Mouse (Mus musculus) cerebellum, adult (tissue): ENCODE data around the gene Nanog.
A peak's percentile ranks its signal among the peaks of the same experiment; 100 is the strongest.
"Not testable (repeated sequence)": the region's sequence is repeated elsewhere in the genome, so short reads cannot be mapped to it uniquely, and the experiment has no call there.

Source experiments
- ATAC-seq: cut with Nextera tagmentation; 2 replicates; pipeline ENCODE4 v1.9.2; 2017; ENCODE audit warnings: mild to moderate bottlenecking, moderate library complexity, mixed read lengths; ENCODE audit not compliant: insufficient number of reproducible peaks, low FRiP score, low TSS enrichment

The Nanog gene

DNA sequence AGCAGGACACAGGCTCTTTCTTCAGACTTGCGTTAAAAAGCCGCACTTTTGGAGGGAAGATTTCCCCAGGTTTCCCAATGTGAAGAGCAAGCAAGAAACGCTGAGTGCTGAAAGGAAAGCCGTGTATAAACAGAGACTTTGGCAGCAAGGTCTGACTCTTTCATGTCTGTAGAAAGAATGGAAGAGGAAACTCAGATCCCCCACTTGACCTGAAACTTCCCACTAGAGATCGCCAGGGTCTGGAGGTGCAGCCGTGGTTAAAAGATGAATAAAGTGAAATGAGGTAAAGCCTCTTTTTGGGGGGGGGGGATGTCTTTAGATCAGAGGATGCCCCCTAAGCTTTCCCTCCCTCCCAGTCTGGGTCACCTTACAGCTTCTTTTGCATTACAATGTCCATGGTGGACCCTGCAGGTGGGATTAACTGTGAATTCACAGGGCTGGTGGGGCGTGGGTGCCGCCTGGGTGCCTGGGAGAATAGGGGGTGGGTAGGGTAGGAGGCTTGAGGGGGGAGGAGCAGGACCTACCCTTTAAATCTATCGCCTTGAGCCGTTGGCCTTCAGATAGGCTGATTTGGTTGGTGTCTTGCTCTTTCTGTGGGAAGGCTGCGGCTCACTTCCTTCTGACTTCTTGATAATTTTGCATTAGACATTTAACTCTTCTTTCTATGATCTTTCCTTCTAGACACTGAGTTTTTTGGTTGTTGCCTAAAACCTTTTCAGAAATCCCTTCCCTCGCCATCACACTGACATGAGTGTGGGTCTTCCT is at the start of gene Nanog:
TSS of gene Nanog (plus strand) at position 454 of the 765 bp plus-strand sequence.
- no peak for ATAC-seq

DNA sequence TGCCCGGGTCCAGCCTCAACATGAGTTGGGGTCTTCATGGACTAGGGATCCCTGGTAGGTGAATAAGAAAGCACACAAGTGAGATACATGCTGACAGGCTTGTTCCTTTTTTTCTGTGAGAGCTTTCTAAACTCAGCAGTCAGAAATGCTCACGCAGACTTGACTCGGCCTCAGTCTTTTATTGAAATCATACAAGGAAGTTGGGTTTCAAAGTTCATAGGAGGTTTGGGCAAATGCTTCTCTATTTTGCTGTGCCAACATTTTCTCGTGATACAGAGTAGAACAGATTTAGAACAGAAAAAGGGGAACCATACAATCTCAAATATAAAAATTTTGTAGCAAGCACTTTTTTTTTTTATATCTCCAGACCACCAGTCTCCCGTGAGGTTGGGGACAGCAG is 49.7 kb upstream of the Nanog start:
- no peak for ATAC-seq

DNA sequence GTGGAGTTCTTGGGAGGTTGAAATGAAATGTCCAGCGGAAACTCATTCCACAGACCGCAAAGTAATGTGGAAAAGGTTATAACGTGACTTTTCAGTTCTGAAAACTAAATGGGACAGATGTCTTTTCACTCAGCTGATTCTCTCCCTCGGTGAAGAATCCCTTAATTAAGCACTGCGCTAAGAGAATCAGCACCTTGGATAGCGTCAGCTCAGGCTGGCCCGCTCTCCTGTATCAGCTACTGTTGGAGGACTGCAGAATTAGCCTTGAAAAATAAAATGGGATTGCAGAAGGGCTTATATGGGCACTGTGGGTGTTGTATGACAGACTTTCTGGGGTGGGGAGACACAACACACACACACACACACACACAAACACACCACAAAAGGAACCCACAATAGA is 47.7 kb upstream of the Nanog start:
- ATAC-seq = no peak

DNA sequence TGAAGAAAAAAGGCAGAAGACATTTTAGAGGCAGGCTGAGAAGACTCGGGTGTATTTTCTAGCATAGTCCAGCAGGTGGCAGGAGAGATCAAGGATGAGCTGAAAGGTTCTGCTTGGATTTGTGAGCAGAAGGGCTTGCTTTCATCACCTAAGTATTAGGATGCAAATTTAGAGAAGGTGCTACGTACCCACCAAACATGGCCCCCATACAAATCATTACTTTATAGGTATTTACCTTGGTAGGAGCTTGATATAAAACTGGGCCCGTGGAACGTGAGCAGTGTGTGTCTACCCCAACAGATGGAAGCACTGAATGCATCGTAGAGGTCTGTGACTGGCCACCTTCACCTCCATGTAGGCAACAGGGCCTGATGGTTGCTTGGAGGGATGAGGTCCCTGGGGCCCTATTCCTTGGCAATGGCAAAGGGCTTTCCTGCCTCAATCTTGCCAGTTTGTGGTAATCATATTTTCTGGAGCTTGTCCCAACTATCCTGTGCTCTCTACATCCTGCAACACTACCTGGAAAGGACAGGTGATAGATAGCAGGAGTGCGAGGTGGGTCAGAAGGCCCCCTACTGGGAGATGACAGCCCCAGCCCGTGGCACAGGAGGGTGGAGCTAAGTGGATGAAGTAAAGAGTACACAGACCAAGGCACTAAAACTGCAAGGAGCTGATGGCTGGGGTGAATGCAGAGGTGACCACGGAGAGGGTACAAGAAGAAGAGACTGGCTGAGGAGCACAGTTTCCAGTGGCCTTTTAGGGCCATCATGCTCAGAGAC is 46.5 kb upstream of the Nanog start:
- ATAC-seq = peak; percentile 62

DNA sequence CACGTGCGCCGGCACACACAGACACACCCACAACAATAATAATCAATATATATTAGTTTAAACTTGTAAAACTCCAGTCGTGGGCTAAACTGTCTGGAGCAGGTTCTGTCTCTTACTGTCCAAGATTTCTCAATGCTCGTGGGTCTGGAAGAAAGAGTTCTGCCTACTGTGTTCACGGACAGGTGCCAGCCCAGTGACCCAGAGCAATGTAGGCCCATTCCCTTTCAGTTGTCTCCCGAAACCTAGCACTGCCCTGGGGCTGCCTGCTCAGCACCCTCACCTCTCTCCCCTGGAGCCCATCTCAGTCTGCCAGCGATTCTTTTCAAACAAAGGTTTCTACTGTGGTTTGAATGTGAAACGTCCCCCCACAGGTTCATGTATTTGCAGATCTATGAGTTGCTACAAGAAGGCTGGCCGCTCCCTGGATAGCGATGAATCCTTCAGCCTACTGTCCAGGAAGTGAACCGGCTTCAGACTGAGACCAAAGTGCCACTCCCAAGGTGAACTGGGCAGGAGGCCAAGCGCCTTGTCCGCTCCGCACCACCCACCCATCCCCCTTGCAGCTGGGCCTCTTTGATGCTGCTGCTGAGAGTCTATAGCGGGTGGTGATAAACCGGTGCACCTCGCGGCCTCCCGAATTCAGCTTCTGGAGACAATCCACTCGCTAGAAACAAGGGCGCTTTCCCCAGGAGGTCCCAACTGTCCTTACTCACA is 44.6 kb upstream of the Nanog start:
- ATAC-seq = no peak

DNA sequence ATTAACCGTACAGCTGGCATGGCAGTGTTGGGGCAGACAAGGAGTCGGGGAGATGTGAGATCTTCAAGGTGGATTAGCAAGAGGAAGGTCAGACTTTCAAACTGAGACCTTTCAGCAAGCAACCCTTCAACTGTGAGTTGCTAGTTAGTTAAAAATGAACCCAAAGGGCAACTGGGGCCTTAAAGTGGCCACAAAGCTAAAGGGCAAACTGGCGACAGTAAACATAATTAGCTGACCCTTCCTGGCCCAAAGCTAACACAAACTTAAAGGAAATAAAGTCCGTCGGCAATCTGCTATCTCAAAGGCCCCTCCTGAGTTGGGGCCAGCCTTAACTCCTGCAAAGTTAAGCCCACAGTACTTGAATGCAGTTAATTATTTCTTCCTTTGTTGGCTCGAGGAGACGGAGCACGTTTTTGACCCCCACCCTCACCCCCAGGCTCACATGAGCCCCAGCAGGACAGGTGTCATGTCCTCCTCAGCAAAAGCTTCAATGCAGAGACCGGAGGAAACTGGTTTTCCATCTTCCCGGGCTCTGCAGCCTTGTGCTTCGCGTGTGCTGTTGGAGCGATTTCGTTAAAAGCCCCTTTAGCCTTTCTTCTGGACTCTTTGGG is 43.6 kb upstream of the Nanog start:
- no peak for ATAC-seq

DNA sequence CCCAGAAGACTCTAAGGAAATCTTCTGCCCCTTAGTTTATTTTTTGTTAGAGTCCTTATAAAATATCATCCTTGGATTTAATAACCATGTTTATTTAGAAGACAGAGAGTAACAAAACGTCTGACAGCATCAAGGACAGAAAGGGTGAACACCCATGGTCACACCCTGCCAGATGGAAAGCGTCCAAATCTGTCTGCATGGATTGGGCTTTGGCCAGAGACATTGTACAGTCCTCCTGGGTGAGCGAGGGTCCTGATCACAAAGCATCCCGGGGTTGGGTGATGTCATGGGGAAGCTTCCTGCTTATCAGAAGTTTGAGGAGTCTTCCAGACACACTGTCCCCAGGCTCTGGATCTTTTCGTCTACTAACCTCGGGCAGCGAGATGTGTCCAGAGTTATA is 41.4 kb upstream of the Nanog start:
- no peak for ATAC-seq

DNA sequence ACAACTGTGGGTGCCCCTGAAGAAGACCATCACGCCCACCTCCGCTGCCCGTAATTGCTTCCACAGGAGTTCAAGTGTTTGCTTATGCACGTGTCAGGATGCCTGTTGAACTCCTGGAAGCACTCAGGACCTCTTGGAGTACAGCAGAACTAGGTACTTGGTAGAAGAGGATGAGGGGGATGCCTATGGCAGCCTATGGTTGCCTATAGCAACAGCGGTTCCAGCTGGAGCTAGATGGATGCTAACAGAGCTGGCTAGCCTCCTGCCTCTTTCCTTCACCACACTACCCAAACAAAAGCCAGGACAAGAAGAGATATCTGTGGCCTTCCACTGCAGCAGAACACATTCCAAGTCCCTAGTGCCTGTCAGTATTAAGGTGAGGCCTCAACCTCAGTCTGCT is 39.6 kb upstream of the Nanog start:
- no peak for ATAC-seq

DNA sequence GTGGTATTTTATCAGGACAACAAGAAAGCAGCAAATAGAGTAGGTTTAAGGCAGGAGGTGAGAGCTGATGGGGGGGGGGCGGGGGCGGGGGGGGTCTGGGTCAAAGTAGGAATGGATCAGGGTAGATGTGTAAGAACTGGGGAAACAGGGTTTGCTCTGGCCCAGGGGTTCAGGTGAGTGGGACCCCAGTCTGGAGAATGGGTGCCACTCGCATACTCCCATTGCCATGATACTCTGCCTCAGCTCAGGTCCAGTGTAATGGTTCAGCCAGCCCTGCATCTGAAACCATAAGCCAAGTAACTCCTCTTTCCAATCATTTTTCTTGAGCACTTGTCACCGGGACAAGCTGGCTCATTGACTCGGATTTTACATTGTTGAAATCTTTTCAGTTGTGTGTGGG is 38.5 kb upstream of the Nanog start:
- ATAC-seq = no peak

DNA sequence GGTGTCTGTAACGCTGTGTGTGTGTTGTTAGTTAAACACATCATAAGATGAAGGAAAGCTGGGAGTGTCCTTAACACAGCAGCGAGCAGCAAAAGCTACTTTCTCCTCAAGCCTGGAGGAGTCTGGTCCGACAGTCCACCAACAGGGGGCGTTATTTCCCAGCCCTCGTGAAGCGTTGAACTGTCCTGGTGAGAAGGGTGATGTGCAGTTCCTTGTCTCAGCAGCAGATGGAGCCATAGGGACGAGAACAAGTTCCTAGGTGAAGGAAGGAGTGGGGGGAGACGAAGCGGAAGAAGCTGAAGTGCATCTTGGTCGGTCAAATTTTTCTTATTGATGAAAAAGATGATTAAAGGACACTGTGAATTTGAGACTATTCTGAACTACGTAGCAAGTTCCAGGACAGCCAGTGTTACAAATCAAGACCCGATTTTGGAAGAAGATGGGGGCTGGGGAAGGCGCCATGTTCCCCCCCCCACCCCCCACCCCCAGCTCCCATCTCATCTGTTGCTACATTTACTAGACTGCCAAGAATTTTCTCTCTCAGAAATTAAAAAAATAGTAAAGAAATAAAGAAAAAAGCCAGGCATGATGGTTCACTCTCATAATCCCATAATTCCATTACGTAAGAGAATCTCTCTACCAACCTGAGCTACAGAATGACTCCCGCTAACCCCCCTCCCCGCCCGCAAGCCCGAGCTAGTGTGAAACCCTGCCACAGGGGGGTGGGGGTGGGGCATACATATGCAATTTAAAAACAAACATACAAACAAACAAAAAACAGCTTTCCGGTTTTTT is 37.7 kb upstream of the Nanog start:
- ATAC-seq = peak; percentile 88

DNA sequence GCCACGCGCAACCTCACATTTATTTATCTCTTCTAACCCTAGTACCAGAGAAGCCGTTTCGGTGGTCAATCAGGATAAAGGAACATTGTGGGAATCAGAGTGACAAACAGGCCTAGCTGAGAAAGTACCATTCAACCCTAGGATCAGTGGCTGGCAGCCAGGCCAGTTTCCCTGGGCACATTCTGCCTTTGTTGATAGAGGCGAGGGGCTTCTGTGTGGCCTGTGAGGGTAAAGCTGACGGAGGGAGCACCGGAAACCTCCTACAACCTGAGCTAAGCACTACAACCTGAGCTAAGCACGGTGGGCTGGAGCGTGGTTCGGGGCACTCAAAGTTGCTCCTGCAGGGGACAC is 37.1 kb upstream of the Nanog start:
- peak; percentile 18; the same call in 1 of the 2 replicates for ATAC-seq

DNA sequence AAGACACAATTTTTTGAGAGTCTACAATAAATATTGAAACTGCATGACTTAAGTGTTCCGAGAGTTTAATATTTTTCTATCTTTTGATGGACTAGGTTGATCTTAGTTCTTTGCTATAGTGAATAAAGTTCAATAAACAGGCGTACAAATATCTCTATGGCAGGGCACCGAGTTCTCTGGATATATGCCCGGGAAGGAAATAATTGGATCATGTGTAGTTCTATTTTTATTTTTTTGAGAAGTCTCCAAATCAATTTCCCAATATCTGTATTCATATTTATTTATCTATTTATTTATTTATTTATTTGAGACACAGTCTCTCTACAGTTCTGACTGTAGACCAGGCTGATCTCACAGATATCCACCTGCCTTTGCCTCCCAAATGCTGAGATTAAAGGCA is 36.4 kb upstream of the Nanog start:
- no peak for ATAC-seq

DNA sequence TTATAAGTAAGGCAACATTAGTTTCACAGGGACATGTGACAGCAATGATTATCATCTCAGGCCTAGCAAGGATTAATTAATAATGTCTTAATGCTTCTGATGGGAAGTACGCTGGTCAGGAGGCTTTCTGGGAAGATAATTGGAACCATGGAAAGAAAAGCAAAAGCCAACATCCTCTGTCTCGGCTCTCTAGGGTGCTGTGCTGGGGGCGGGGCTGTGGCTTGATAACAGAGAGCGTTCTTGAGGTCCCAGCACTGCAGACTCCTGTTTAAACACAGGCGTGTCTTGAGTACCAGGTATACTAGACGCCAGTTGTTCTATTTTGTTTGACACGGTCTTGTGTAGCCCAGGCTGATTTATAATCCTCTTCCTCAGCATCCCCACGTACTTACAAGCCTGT is 34.5 kb upstream of the Nanog start:
- no peak for ATAC-seq

DNA sequence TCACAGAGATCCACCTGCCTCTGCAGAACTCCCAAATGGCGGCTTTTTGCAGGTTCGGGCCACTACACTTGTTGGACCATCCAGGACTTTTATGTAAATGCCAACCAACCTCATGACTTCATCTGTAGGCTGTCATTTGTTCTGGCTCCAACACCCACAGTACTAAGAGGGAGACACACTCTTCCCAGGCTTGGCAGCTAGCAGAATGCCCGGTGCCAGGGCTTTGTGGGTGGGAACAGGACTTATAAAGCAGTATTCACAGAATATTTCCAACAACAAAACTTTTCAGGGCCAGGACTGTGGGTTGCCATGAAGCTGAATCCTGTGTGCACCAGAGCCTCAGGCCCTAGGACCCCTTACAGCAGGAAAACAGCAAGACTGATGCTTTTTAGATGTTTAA is 24.6 kb upstream of the Nanog start:
- no peak for ATAC-seq

DNA sequence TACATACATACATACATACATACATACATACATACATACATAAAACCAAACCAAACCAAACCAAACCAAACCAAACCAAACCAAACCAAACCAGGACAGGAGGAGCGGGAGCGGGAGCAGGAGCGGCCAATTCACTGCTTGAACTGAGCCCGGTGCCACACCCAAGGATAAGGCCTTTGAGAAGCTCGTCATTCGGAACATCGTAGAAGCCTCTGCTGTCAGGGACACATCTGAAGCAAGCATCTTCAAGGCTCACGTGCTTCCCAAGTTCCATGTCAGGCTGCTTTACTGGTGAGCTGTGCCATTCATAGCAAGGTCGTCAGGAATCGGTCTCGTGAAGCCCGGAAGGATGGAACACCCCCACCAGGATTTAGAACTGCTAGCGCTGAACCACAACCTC is 20.6 kb upstream of the Nanog start:
- ATAC-seq = no peak

DNA sequence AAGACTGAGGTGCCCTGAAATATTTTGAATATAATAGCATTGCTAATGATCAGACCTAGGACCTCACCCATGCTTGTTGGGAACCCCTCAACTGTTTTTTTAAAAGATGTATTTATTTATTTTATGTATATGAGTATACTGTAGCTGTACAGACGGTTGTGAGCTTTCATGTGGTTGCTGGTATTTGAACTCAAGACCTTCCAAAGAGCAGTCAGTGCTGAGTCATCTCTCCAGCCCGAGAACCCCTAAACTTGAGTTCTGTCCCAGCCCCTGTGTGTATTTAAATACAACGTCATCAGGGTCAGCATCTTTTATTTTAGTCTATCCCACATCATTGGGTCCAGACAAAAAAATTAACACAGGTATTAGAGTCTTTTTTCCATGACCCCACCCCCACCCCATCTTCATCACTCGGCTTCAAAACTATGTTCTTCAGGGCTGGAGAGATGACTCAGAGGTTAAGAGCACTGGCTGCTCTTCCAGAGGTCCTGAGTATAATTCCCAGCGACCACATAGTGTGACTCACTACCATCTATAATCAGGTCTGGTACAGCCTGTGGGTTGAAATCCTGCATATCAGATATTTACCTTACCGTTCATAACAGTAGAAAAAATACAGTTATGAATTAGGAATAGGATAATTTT is 17.8 kb upstream of the Nanog start:
- ATAC-seq = no peak

DNA sequence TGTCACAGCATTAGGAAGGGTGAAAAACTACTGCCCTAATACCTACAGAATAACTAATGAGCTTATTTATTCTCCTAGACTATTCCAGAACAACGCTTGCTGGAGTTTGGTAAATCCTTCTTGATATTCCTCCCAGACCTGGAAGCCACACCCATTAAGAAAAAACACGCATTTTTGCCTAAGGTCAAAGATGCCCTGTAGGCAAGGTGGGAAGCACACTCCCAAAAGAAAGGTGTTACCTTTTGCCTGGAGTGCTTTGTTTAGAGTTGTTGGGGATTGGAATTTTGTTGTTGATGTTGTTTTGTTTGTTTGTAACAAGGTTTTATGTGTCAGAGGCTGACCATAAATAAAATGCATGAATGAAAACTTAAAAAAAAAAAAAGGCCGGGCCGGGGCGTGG is 17.2 kb upstream of the Nanog start:
- no peak for ATAC-seq

DNA sequence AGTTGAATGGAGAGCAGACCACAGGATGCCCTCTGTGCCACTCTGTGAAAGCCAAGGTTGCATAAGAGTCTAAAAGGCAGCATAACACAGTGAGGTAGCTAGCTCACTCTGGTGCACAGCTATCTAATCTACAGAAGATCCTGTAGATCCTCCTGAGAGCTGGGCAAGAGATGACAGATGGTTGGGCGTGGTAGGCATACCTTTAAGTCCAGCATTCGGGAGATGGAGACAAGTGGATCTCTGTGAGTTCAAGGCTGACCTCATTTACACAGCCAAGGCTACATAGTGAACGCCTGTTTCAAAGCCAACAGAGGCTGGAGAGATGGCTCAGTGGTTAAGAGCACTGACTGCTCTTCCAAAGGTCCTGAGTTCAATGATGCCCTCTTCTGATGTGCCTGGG is 11.9 kb upstream of the Nanog start:
- no peak for ATAC-seq

DNA sequence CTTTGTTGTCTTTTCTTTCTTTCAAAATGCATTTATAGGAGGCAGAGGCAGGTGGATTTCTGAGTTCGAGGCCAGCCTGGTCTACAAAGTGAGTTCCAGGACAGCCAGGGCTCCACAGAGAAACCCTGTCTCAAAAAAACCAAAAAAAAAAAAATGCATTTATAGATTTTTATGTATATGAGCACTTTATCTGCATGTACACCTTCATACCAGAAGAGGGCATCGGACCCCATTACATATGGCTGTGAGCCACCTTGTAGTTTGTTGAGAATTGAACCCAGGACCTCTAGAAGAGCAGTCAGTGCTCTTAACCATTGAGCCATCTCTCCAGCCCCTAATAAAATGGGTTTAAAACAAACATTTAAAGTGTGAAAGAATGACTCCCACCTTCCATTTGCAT is 7.7 kb upstream of the Nanog start:
- ATAC-seq = not testable (repeated sequence)

DNA sequence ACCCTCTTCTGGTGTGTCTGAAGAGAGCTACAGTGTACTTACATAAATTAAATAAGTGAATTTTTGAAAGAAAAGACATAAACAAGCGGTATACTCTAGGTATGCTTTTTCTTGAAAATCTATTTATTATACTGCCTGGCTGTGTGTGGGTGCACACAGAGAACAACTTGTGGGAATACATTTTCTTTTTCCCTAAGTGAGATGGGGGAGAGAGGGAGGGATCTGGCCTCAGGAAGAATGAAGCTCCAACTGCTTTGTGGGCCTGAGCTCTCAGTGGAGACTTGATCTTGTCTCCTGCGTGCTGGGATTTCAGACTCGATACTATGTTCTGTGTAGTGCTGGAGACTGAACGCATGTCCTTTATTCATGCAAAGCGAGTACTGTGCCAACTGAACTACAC is 5.5 kb upstream of the Nanog start:
- ATAC-seq = no peak
